Mouse (Mus musculus) frontal cortex, postnatal 36 days (tissue): ENCODE results near the gene Mybpc2.

Source experiments
- DNase-seq, 2 experiments: peaks; one replicate each; pipeline ENCODE4 v3.0.0; 2022; ENCODE audit warnings: low spot score in 2 of 2

Mybpc2 gene

DNA sequence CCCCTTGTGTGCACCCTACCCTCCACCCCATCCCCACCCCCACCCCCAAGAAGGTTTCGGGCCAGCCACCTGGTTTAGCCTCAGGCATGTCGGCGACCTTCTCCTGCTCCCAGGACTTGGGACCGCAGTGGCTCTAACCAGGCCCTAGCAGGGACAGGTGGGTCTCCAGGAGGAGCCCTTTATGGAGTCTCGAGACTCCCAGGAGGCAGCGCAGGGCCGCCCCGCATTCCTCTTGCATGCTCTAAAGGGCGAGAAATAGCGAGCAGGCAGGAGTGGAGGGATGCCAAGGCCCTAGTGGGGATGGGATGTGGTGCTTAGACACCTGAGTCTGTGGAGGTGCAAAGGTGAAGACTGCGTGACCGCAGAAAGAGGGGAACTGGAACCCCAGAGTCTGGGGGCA, at the start of gene Mybpc2:
TSS of gene Mybpc2 (minus strand) at position 155 of the 400 bp plus-strand sequence.
- no peak for DNase-seq

DNA sequence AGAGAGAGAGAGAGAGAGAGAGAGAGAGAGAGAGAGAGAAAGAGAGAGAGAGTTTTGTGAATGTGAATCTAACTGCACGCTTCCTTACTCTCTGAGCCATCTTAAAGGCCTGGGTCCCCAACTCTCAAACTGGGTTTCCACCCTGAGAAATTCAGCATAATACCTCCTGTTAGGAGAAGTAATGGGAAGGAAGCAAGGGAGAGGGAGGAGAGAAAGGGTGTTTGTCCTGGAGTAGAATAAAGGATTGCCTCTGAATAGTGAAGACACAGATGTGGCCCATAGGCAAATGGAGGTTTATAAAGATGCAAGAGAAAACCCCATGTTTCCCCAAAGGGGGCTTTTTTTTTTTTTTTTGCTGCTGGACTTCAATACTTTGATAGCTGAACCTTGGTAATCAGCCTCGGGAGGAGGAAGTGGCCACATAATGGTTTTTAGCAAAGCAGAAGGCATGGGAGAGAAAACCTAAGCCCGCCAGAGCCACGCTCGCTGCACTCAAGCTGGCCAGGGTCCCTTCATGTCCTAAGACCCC, 48.6 kb upstream of the Mybpc2 start:
- DNase-seq: no peak

GRCm38 (mm10) chr7:44572213-44572701, 47.8 kb upstream of the Mybpc2 start, which contains the start of gene Napsa:
Gene Napsa (plus strand): TSS chr7:44572380.
- DNase-seq: no peak

DNA sequence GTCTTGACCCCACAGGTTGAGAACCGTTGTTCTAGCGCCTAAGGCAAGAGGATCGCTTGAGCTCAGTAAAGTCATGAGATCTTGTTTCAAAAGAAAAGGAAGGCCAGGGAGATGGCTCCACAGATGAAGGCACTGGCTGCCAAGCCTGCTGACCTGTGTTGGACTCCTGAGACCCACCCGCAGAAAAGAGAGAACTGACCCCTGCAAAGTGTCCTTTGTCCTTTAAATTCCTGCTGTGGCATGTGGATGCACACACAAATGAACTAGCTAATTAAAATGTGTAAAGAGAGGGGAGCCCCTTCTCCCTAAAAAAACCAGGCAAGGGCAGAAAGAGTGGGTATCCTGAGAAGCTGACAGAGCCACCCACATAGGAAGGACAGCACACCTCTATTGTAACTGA, 47.4 kb upstream of the Mybpc2 start:
- no peak for DNase-seq

GRCm38 (mm10) chr7:44570989-44571388, 46.5 kb upstream of the Mybpc2 start:
- DNase-seq: no peak

DNA sequence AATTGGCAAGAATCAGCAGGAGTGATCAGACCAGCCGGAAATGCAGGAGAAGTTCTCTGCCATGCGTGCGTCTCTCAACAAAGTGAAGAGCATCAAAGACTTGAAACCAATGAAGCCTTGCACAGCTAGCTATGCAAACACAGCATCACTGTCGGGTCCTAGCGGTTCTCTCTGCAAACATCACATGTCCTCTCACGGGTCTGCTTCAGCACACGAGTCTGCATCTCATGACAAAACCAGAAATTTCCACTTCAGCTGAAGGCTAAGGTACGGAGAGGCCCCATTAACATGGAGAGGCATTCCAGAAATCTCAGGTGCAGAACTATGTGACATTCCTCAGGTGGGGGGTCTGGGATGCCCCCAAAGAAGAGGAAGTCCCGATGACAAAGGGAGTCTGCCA, 44.3 kb upstream of the Mybpc2 start:
- no peak for DNase-seq

DNA sequence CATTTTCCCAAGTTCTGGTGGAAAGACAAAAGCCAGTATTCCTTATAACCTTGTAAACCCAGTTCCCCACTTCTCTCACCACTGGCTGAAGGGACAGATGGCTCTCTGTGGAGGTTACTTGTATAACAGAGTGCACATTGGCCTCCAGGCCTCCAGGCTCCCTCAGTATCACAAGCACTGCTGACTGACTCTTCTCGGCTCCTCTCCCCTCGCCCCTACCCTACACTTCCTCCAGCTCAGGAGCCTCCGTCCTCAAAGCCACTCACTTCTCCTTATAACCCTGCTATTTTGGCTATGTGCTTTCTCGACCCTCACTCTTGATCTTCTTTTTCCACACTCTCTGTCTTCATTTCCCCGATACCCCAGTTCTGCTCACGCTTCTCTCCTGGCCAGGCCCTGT, 41.0 kb upstream of the Mybpc2 start:
- no peak for DNase-seq

GRCm38 (mm10) chr7:44564486-44564885, 40.0 kb upstream of the Mybpc2 start:
- DNase-seq: no peak

DNA sequence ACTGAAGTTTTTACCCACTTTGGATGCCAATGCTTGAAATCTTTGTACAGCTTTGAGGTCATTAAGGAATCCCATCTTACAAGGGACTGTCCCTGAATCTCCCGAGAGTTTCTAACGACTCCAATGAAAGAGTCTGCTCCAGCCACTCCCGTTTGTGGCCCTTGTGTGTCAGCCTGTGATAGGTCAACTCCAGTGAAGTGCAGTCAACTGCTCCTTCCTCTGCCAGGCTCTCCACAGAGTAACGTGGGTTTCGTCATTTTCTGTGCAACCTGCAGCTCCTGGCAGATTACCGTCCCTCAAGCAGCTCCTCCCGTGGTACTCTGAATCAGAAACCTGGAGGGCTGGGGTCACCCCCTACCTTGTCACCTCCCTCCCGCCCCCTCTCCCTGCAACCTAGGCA, 38.8 kb upstream of the Mybpc2 start:
- DNase-seq: no peak

GRCm38 (mm10) chr7:44560435-44561400, 36.3 kb upstream of the Mybpc2 start:
- DNase-seq: peak; percentile 76 to 85

DNA sequence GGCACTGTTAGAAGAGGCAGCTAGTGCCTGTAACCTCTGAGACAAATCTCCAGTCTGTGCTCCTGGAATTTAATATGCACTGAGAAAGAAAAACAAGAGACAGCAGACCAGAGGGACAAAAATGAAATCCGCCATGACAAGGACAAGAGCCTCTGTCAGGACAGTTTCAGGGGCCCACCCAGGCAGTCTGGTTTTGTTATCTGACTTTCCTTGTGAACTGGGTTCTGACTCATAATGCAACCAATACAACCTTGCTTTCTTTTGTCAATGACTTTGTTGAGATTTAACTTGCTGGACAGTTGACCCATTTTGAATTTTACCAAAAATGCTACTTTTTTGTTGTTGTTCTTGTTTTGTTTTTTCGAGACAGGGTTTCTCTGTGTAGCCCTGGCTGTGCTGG, 33.2 kb upstream of the Mybpc2 start:
- no peak for DNase-seq

GRCm38 (mm10) chr7:44553826-44554225, 29.4 kb upstream of the Mybpc2 start, which contains the start of gene Nr1h2:
Gene Nr1h2 (minus strand): TSS chr7:44553951.
- DNase-seq: peak; percentile 94 to 96

DNA sequence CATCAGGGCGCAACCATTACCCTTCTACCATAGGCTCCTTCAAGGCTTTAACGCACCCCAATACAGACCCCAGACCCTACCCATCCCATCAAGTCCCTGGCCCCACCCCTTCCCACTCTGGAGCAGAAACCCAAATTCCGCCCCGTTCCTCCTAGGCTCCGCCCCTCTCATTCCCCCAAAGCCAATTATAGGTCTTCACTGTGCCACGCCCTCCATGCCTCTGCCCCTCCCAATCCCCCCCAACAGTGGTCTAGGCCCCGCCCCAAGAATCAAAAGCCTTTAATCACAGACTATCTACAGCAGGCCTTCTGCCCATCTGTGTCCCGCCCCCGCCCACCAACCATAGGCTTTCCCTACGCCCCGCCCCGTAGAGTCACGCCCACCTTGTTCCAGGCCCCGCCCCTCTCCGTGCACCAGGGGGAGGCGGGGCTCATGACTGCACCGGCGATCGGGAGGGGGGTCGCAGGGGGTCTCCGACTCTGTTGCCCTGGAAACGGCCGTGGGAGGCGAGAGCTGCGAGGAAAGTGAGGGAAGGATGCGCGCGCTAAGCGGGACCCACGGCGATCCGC, 28.8 kb upstream of the Mybpc2 start:
- peak in 1 of 2 experiments; percentile 20 for DNase-seq

- no peak for DNase-seq
Observed at GRCm38 (mm10) chr7:44552141-44552908, 27.9 kb upstream of the Mybpc2 start.

- no peak for DNase-seq
Observed at GRCm38 (mm10) chr7:44551731-44552130, 27.3 kb upstream of the Mybpc2 start.

GRCm38 (mm10) chr7:44551301-44551700, 26.8 kb upstream of the Mybpc2 start:
- DNase-seq: no peak

- no peak for DNase-seq
Observed at GRCm38 (mm10) chr7:44550409-44550678, 25.9 kb upstream of the Mybpc2 start.

DNA sequence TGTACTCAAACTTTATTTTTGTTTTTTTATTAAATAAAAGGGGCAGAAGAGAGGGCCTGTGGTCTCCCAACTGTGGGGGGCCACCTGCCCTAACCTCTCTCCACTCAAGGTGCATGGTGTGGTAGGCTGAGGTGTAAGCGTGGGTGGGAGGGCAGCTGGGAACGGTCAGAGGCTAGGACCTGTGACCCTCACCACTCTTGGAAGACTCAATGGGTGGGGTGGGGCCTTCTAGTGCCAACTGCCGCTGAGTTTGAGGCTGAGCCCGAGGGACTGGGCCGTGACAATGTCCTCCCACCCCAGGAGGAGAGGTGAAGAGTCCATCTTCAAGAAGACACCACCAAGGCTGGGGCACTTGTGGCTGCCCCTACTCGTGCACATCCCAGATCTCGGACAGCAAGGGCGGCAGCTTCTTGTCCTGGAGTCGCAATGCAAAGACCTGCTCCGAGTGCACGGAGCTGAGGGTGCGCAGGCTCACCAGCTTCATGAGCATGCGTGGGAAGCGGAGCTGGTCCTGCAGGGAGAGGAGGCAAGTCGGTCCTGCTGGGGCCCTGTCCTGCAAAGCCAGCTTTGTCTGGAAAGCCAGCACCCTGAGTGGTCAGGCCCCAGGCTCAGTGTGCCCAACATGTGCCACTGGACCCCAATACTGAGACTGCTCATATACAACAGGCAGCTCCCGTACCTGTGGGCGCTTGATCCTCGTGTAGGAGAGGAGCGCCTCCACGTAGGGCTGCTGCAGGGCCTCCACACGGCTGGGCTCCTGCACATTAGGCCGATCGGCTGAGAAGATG, 25.4 kb upstream of the Mybpc2 start:
- DNase-seq: no peak

DNA sequence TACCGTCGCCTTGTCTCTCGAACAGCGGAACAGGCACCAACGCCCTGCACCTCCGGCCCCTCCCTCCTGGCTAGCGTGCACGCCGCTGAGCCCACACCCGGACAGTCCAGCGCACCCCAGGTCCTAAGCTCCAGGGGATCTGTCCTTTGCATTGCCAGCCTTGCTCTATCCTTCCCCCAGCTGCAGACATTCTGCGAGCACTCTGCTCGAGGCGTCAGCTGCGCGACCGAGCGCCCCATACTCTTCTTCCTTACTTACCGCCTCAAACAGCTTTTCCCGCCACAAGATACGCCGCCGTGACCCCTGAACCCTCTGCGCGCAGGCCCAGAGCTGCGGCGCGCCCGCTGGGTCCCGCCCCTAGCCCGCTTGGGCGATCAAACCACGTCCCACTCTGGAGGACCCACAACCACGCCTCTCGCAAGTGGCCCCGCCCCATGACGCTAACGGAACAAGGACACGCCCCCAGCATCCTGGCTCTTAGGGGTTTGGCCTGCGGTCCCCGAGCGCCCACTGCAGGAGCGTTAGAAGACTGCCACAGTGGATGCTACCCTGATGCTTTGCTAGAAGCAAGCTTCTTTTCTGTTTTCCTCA, 24.1 kb upstream of the Mybpc2 start, which contains the start of gene Pold1:
TSS of gene Pold1 (minus strand) at position 353 of the 591 bp plus-strand sequence.
- DNase-seq: peak; percentile 99

DNA sequence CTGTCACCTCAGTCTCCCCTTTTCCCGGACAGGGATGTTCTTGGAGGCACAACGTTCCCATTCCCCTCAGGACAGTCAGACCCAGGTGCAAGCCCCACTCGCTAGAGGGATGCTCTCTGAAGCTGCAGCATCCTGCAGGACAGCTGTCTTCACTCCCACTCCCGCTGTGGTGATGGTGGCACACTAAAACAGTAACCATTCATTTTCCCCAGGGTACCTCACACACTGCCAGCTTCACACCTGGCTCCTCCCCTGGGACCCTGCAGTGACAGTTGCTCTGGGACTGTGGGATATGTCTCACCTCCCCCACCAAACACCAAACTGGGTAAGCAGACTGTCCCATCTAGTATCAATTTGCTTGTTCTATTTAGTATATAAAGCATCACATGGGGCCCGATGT, 23.3 kb upstream of the Mybpc2 start:
- no peak for DNase-seq

- DNase-seq: no peak
Observed at GRCm38 (mm10) chr7:44547041-44547440, 22.6 kb upstream of the Mybpc2 start.
